Mouse (Mus musculus) thymus, adult 2 months (tissue): ENCODE data around the gene Tenm2. TPM values are rescaled to one million over a fixed set of nuclear protein-coding genes. Genes with fewer than 3 reads are reported as not detected.

ENCODE experiments used
- DNase-seq: peaks from one replicate; pipeline ENCODE4 v3.0.0; 2021
- H3K27ac ChIP-seq: fragments of 200-500 bp; 2 replicates; pipeline ENCODE4 v1.5.1; 2012; ENCODE audit warnings: low read length, control low read depth; ENCODE audit not compliant: control insufficient read depth, insufficient read depth
- H3K27me3 ChIP-seq: fragments of 200-500 bp; 2 replicates; pipeline ENCODE4 v1.6.1; 2012; ENCODE audit warnings: mild to moderate bottlenecking, low read length, moderate library complexity, mixed read lengths; ENCODE audit not compliant: control insufficient read depth, insufficient read depth
- H3K36me3 ChIP-seq: fragments of 200-500 bp; 2 replicates; pipeline ENCODE4 v1.6.1; 2012; ENCODE audit warnings: mild to moderate bottlenecking, low read length, moderate library complexity; ENCODE audit not compliant: control insufficient read depth, insufficient read depth
- H3K4me1 ChIP-seq: fragments of 200-500 bp; replicated peaks from 2 replicates; pipeline ENCODE4 v1.6.1; 2012; ENCODE audit warnings: low read length; ENCODE audit not compliant: control insufficient read depth, insufficient read depth
- H3K4me3 ChIP-seq: fragments of 200-500 bp; 2 replicates; pipeline ENCODE4 v1.5.1; 2012; ENCODE audit warnings: mild to moderate bottlenecking, low read length, control low read depth, moderate library complexity; ENCODE audit not compliant: control insufficient read depth, insufficient read depth
- CTCF ChIP-seq: fragments of 200-500 bp; IDR thresholded peaks from 2 replicates; pipeline ENCODE4 v1.5.1; 2012; ENCODE audit warnings: mild to moderate bottlenecking, control low read depth, low read length, moderate library complexity, borderline replicate concordance; ENCODE audit not compliant: control insufficient read depth, poor library complexity, insufficient read depth; ENCODE audit errors: extremely low read depth
- POLR2A ChIP-seq: fragments of 200-500 bp; IDR thresholded peaks from 2 replicates; pipeline ENCODE4 v1.6.1; 2012; ENCODE audit warnings: mild to moderate bottlenecking, low read length, control low read depth, moderate library complexity; ENCODE audit not compliant: control insufficient read depth, poor library complexity, insufficient read depth; ENCODE audit errors: extremely low read depth
- WGBS: fragments of 180-500 bp; shearing (Covaris S2); methylation state at CpG from one replicate; pipeline ENCODE4 v1.1.7; 2018; 5-methylcytosine and 5-hydroxymethylcytosine counted together
- polyA plus RNA-seq: library from polyadenylated mRNA; depleted of rRNA; stranded (reverse); fragments of >200 nt; gene quantifications from 2 replicates; pipeline ENCODE4 v1.2.3, GENCODE M21; 2012

Tenm2 gene
- polyA plus RNA-seq, 1 experiment: 0.70 TPM

DNA sequence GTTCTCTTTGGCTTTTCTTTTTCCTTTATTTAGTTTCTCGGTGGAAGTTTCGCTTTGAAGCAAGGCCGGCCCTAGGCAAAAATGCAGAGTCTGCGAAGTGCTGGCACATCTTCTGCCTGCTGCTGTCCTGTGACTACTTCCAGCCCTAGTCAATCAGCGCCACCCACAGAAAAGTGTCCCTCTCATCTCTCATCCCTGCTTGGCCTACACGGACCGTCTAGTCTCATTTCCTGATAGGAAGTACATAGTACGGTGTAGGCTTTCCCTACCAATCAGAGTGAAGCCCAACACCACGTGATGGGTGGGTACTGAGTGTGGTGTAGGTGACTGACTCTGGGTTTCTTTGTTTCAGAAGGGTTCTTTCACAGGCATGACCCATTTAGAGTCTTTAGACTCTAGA lies 783.3 kb downstream of the Tenm2 start:
- no peak for DNase-seq
- Histone ChIP-seq H3K4me1 (no peaks in the 10 kb centered on the region), H3K27ac (no peak overlapping the region), H3K27me3 (no peaks in the 10 kb centered on the region), H3K4me3 (no peak overlapping the region), H3K36me3 (no peaks in the 10 kb centered on the region)
- 78% methylated on average over 9 of the region's 9 CpGs for WGBS
- TF ChIP-seq CTCF (no peak), POLR2A (no peak)

DNA sequence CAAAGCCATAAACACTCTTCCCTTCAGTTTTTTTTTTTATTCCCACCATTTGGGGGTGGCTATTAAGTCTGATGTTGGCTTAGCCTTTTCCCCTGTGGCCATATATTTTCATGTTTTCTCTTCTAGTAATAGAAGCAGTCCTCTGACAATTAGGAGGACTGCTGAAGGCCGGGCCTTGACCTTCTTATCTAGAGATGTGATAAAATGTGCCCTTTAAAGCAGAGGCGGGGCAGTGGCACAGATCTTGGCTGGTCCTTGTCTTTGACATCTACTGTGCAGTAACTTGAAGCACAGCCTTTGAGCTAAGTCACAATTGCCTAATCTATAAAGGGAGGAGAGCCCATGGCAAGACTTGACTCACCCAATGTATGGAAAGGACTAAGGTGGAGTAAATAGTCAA lies 789.4 kb downstream of the Tenm2 start:
- WGBS: 91% methylated on average over 2 of the region's 2 CpGs
- Histone ChIP-seq H3K4me1 (no peaks in the 10 kb centered on the region), H3K27ac (no peak overlapping the region), H3K36me3 (no peaks in the 10 kb centered on the region), H3K4me3 (no peak overlapping the region), H3K27me3 (no peaks in the 10 kb centered on the region)
- no peak for TF ChIP-seq POLR2A
- no peak for TF ChIP-seq CTCF
- DNase-seq: no peak

DNA sequence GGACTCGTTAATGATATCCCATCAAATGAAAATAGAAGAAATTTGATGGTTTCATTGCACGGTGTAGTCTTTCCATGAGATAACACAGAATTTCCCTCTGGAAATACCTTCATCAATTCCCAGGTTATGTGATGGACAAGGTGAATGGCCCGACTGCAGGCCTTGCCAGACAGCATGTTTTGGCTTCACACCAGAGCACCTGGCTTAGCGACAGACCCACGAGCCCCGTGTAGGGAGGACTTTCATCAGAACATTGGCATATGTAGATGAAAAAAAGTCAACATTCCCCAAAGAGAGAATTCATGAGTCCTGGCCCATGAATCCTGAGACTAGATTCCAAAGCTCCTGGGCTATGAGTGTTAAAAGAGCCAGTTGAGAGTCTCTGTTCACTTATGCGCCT lies 791.9 kb downstream of the Tenm2 start:
- WGBS: 92% methylated on average over 7 of the region's 7 CpGs

DNA sequence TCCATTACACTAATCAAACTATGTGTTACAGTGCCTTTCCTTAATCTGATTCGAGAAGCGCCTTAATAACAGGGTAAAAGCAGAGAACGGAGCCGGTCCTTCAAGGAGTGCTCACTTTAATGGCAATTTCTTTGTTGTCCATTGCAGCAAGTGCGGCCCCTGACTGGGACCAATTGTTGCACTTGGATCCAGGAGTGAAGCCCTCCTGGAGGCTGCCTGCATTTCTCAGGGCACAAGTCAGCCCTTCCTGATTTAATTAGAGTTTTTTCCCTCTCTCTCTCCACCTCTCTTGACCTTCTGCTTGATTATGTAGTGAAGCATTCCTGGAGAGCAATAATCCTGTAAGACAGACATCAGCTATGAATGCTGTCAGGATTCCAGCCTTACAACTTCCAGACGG lies 794.0 kb downstream of the Tenm2 start:
- Histone ChIP-seq H3K4me3 (no peak overlapping the region), H3K36me3 (no peaks in the 10 kb centered on the region), H3K4me1 (no peaks in the 10 kb centered on the region), H3K27ac (no peak overlapping the region), H3K27me3 (no peaks in the 10 kb centered on the region)
- no peak for TF ChIP-seq CTCF
- no peak for TF ChIP-seq POLR2A
- DNase-seq: no peak
- WGBS: 67% methylated on average over 6 of the region's 6 CpGs

More for the DNA sequence above, 791.9 kb downstream of the Tenm2 start:
- no peaks in the 10 kb centered on the region for H3K36me3 ChIP-seq
- no peak overlapping the region for H3K27ac ChIP-seq
- no peak for DNase-seq
- H3K27me3 ChIP-seq: no peaks in the 10 kb centered on the region
- TF ChIP-seq CTCF: no peak
- TF ChIP-seq POLR2A: no peak
- no peaks in the 10 kb centered on the region for H3K4me1 ChIP-seq
- no peak overlapping the region for H3K4me3 ChIP-seq

DNA sequence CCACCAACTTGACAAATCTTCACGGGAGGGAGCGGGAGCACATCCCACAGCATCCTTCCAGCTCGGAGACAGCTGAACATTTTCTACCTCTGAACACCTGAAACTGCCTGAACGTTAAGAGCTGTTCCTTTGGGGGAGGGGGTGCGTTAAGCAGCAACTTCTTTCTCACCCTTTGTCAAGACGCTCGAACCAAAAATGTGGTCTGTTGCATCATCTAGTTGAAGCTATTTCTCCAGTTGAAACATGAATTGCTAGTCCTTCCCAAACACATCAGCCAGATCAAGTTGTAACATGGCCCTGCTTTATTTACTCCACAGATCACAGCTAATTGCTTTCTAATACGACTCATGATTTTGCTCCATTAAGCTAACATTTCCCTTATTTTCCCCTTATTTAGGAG lies 799.5 kb downstream of the Tenm2 start:
- TF ChIP-seq POLR2A: no peak
- no peak overlapping the region for H3K4me3 ChIP-seq
- no peak for DNase-seq
- H3K4me1 ChIP-seq: no peaks in the 10 kb centered on the region
- no peak overlapping the region for H3K27ac ChIP-seq
- 77% methylated on average over 8 of the region's 8 CpGs for WGBS
- H3K27me3 ChIP-seq: no peaks in the 10 kb centered on the region
- no peaks in the 10 kb centered on the region for H3K36me3 ChIP-seq

DNA sequence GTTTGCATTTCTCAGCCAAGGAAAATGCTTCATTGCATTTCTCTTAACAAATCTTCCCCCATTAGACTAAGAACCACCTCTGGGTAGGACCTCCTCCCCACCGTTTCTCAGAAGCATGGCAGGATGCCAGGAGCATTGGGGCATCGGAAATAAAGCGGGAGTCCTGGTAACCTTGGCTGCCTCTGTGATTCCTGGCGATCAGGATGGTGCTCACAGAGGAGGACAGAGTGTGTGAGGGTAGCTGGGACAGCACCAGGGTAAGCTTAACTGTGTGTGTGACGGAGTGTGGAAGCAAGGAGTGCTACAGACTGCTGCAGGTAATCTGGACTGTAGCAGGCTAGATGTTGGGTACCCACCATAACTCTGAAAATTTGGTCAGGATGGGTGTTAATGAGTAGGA lies 806.8 kb downstream of the Tenm2 start:
- Histone ChIP-seq H3K4me1 (no peaks in the 10 kb centered on the region), H3K27me3 (no peaks in the 10 kb centered on the region), H3K36me3 (no peaks in the 10 kb centered on the region), H3K27ac (no peak overlapping the region), H3K4me3 (no peak overlapping the region)
- TF ChIP-seq CTCF (no peak), POLR2A (no peak)
- no peak for DNase-seq
- 87% methylated on average over 5 of the region's 5 CpGs for WGBS

DNA sequence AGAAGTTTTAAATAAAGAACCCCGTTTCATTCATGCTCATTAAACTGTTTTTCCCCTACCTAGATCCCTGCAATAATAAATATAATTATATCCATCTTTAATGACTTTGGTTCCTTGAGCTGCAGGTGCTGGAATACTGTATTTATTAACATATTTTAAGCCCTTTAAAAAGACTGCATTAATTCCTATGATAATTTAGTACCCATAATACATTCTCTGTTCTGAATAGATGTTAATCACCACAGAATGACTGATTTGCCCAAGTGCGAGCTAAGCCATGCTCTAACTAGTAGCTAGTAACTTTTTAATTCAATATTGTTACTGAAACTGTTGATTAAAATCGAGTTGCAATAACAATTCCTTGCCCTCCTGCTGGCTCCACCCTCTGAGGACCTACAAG lies 810.8 kb downstream of the Tenm2 start:
- Histone ChIP-seq H3K4me3 (no peak overlapping the region), H3K27ac (no peak overlapping the region), H3K36me3 (no peaks in the 10 kb centered on the region), H3K27me3 (no peaks in the 10 kb centered on the region), H3K4me1 (no peaks in the 10 kb centered on the region)
- WGBS: 74% methylated on average over 3 of the region's 3 CpGs
- no peak for DNase-seq
- TF ChIP-seq CTCF (no peak), POLR2A (no peak)
